Comparison of ENCODE assay signal across 7 mouse cellular contexts in the genomic region with DNA sequence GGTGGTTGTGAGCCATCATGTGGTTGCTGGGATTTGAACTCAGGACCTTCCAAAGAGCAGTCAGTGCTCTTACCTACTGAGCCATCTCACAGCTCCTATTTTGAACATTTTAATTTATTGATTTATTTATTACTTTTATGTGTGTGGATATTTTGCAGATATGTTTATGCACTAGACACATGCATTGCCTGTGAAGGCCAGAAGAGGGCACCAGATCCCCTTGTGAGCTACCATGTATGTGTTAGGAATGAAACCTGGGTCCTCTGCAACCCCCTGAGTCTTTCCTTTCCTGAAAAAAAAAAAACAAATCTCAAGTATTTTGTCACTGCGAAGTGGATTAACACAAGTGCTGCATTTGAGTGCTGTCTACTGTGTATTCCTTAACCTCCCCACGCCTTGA. TPM values are rescaled to one million over a fixed set of nuclear protein-coding genes. Genes with fewer than 3 reads are reported as not detected.
DNase-seq lines count a peak whose midpoint lies in the region; ATAC-seq and TF ChIP-seq lines count a peak whose summit lies in the region.

No protein-coding gene starts in this region.

- H3K9ac ChIP-seq in kidney, embryonic 14.5 days (ENCODE audit: low read depth, low read length) = no peak overlapping the region
- no peak overlapping the region for H3K9ac ChIP-seq in hindbrain, postnatal 0 days (replicated peaks; ENCODE audit: low read length)

- ATAC-seq in kidney, embryonic 14.5 days (ENCODE audit: low FRiP score, low TSS enrichment) = no peak
- no peak for ATAC-seq in hindbrain, postnatal 0 days

- H3K4me1 ChIP-seq in kidney, adult 2 months (ENCODE audit: control insufficient read depth, insufficient read depth, low read length) = no peaks in the 10 kb centered on the region
- H3K4me1 ChIP-seq in kidney, embryonic 14.5 days (ENCODE audit: control insufficient read depth, insufficient read depth, low read length) = no peaks in the 10 kb centered on the region
- H3K4me1 ChIP-seq in hindbrain, postnatal 0 days (ENCODE audit: insufficient read depth, low read length) = no peaks in the 10 kb centered on the region

- intact Hi-C loops in left cerebral cortex, postnatal 36 days (cut with DNase I) = loop anchor here (2.0 to 5.0 kb wide), 3 partner anchors 102 to 166 kb away; a partner anchor contains a TSS

- no peaks in the 10 kb centered on the region for H3K9me3 ChIP-seq in kidney, embryonic 14.5 days (ENCODE audit: control insufficient read depth, low read length)
- no peaks in the 10 kb centered on the region for H3K9me3 ChIP-seq in hindbrain, postnatal 0 days (ENCODE audit: low read length)

- no peak overlapping the region for H3K4me2 ChIP-seq in kidney, embryonic 14.5 days (replicated peaks; ENCODE audit: low read depth, low read length)
- no peak overlapping the region for H3K4me2 ChIP-seq in hindbrain, postnatal 0 days (ENCODE audit: low read depth, low read length)

- peak; percentile 57 for TF ChIP-seq CTCF in kidney, adult 2 months (conservative IDR thresholded peaks at IDR 0.05; ENCODE audit: insufficient read depth, insufficient read length, low read depth, low read length)
- peak; percentile 70 for TF ChIP-seq CTCF in hindbrain, postnatal 0 days (IDR thresholded peaks at IDR 0.05; ENCODE audit: low read depth)

- WGBS in kidney, adult 2 months = 55% methylated on average over 2 of the region's 2 CpGs
- WGBS in kidney, embryonic 14.5 days = 47% methylated on average over 2 of the region's 2 CpGs
- WGBS in hindbrain, postnatal 0 days = 46% methylated on average over 2 of the region's 2 CpGs

- no peak for TF ChIP-seq POLR2A in kidney, adult 2 months (IDR thresholded peaks at IDR 0.05; ENCODE audit: low read depth, low read length)

- H3K36me3 ChIP-seq in kidney, adult 2 months (ENCODE audit: control insufficient read depth, insufficient read depth, low read length) = no peaks in the 10 kb centered on the region
- no peaks in the 10 kb centered on the region for H3K36me3 ChIP-seq in kidney, embryonic 14.5 days (ENCODE audit: control insufficient read depth, insufficient read depth, low read length)
- H3K36me3 ChIP-seq in hindbrain, postnatal 0 days (ENCODE audit: insufficient read depth, low read length) = no peaks in the 10 kb centered on the region

- H3K4me3 ChIP-seq in kidney, adult 2 months (ENCODE audit: insufficient read depth, low read depth, low read length) = no peak overlapping the region
- H3K4me3 ChIP-seq in kidney, embryonic 14.5 days (ENCODE audit: low read length) = no peak overlapping the region
- H3K4me3 ChIP-seq in hindbrain, postnatal 0 days (ENCODE audit: low read length) = no peak overlapping the region

- no peak overlapping the region for H3K27ac ChIP-seq in kidney, adult 2 months (ENCODE audit: insufficient read depth, low read depth, low read length)
- H3K27ac ChIP-seq in kidney, embryonic 14.5 days (ENCODE audit: low read depth, low read length) = no peak overlapping the region
- H3K27ac ChIP-seq in hindbrain, postnatal 0 days = no peak overlapping the region

- DNase-seq in kidney, adult 2 months = peak; percentile 43
- peak; percentile 1 for DNase-seq in T-cell, adult 2 months (ENCODE audit: low spot score)
- peak; percentile 63 to 65 for DNase-seq in cerebellum, postnatal 10 days
- DNase-seq in hindbrain, postnatal 0 days (ENCODE audit: low spot score) = peak; percentile 65
- peak; percentile 7 to 25 for DNase-seq in left cerebral cortex, postnatal 36 days (ENCODE audit: low spot score in 2 of 2)
- DNase-seq in retina, postnatal 7 days (ENCODE audit: low read depth, low spot score) = peak; percentile 6

- no peaks in the 10 kb centered on the region for H3K27me3 ChIP-seq in kidney, adult 2 months (replicated peaks; ENCODE audit: control insufficient read depth, insufficient read depth, low read length)
- H3K27me3 ChIP-seq in kidney, embryonic 14.5 days (ENCODE audit: control insufficient read depth, insufficient read depth, low read length) = no peaks in the 10 kb centered on the region
- no peaks in the 10 kb centered on the region for H3K27me3 ChIP-seq in hindbrain, postnatal 0 days (ENCODE audit: insufficient read depth, low read length)

RNA-seq across cellular contexts. Expression of a gene that starts 30.9 kb away (rescaled TPM):
- 0.12 and 0.28 TPM in 2 replicates for polyA plus RNA-seq in kidney, adult 2 months (2012; rRNA removed)
- polyA plus RNA-seq in kidney, embryonic 14.5 days (2014; fragmentation: Nextera tagmentation; extraction: Ambion mirVana) = 3.9 and 4.8 TPM in 2 replicates
- 206 and 223 TPM in 2 replicates for total RNA-seq in hindbrain, postnatal 0 days (2014; rRNA removed)
- 370 and 387 TPM in 2 replicates for polyA plus RNA-seq in hindbrain, postnatal 0 days (2015; fragmentation: Nextera tagmentation; extraction: Ambion mirVana)
- total RNA-seq in left cerebral cortex, postnatal 36 days (2021) = 10 to 100 TPM; 39.9 to 69.1 TPM

Comparison
In these comparisons a context has a peak if more than half of its experiments do, and no peak if none do; other contexts are left out.
1. DNase-seq: peak in every context shown above with its lines; median percentile 65 in hindbrain, postnatal 0 days; 64 in cerebellum, postnatal 10 days; 43 in kidney, adult 2 months; 16 in left cerebral cortex, postnatal 36 days; 6 in retina, postnatal 7 days; 1 in T-cell, adult 2 months.
2. RNA of a gene that starts 30.9 kb away (polyA plus RNA-seq): 370 to 387 TPM in hindbrain, postnatal 0 days; 3.9 to 4.8 TPM in kidney, embryonic 14.5 days and 0.12 to 0.28 TPM in kidney, adult 2 months; every median in the first group is over 10 times any median in the second.